Mouse (Mus musculus) testis, adult 2 months (tissue): ENCODE results near the gene Reln.

Experiments
- CTCF ChIP-seq: fragments of 200-500 bp; IDR thresholded peaks from 2 replicates; pipeline ENCODE4 v1.5.1; 2012; ENCODE audit warnings: low read depth, mild to moderate bottlenecking, inconsistent platforms, low read length, moderate library complexity; ENCODE audit not compliant: control insufficient read depth, insufficient read depth, insufficient replicate concordance
- POLR2A ChIP-seq: fragments of 200-500 bp; IDR thresholded peaks from 2 replicates; pipeline ENCODE4 v1.6.1; 2012; ENCODE audit warnings: low read depth, mild to moderate bottlenecking, inconsistent platforms, low read length, moderate library complexity; ENCODE audit not compliant: control insufficient read depth

- TF ChIP-seq POLR2A (no peak), CTCF (no peak)
These were observed 156.9 kb downstream of the Reln start for GRCm38 (mm10) chr5:22187599-22187998.
